Mouse (Mus musculus) kidney, postnatal 4 days (tissue): ENCODE data around the gene Cyp2w1.
"Not testable (repeated sequence)": the region's sequence is repeated elsewhere in the genome, so short reads cannot be mapped to it uniquely, and the experiment has no call there.

Experiments used
- DNase-seq, 2 experiments: peaks; one replicate each; pipeline ENCODE4 v3.0.0; 2021; ENCODE audit warnings: mixed read lengths in 2 of 2

Cyp2w1 gene

GRCm38 (mm10) chr5:139384531-139384930, 32.1 kb downstream of the Cyp2w1 start:
- peak; percentile 62 to 80 for DNase-seq

DNA sequence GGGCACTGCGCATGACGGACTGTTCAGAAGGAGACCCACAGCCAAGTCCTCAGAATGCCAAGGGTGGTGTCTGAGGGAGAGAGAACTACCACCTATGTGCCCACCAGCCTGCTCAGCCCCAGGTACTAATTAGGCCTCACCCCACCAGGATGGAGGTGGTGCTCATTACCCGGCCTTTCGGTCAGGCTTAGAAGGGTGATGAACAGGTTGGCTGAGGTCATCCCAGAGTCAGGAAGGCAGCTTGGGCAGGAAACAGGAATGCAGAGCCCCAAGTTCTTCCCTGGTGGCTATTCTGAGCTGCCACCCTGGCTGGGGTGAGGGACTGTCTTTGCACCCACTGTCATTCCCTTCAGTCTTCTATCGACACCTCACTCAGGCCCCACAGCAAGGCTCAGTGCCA, 33.6 kb downstream of the Cyp2w1 start:
- DNase-seq = no peak

- DNase-seq = peak; percentile 64 to 72
Measured at GRCm38 (mm10) chr5:139387329-139388194, 35.1 kb downstream of the Cyp2w1 start.

GRCm38 (mm10) chr5:139388195-139388570, 35.8 kb downstream of the Cyp2w1 start:
- DNase-seq = no peak

DNA sequence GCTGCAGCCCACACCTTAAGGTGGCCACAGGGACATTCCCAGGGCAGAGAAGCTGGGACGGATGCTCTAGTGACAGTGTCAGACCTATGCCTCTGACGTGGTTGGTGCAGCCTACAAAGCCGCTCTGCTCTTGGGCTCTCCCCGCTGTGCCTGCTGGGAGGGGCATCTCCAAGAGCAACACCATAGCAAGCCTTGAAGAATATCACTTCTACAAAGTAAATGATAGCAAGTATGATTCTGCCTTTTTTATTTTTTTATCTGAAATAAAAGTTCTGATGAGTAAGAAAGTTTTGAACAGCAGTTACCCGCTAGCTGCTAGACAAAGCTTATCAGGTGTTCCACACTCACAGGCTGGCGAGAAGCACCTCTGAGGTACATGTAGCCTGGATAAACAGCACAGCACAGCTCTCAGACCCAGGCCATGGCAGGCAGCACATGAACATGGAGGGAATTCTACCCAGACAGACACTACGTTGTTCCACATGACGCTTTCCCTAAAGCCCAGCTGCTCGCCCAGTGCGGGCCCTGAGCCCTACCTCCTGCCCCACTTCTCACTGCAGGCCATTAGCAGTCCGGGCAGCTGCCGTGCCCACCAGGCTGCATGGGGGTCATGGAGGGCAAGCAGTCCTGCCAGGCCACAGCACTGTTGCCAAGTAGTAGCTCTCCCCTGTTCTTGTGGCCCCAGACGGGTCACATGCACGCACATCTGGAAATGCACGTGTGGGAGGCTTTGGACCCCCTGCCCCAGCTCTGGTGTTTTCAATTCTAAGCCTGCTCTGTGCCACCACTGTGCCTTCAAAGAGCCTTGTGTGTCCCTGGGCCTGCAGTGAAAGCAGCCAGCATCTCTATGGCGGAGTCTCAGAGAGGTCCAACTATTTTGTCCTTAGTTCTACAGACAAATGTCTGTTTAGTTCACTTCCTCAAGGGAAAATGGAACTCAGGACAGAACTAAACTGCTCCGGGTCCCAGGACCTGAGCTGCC, 36.6 kb downstream of the Cyp2w1 start:
- no peak for DNase-seq

GRCm38 (mm10) chr5:139389676-139390061, 37.3 kb downstream of the Cyp2w1 start:
- DNase-seq = peak; percentile 53 to 72

GRCm38 (mm10) chr5:139390324-139391119, 38.1 kb downstream of the Cyp2w1 start:
- DNase-seq = not testable (repeated sequence)

DNA sequence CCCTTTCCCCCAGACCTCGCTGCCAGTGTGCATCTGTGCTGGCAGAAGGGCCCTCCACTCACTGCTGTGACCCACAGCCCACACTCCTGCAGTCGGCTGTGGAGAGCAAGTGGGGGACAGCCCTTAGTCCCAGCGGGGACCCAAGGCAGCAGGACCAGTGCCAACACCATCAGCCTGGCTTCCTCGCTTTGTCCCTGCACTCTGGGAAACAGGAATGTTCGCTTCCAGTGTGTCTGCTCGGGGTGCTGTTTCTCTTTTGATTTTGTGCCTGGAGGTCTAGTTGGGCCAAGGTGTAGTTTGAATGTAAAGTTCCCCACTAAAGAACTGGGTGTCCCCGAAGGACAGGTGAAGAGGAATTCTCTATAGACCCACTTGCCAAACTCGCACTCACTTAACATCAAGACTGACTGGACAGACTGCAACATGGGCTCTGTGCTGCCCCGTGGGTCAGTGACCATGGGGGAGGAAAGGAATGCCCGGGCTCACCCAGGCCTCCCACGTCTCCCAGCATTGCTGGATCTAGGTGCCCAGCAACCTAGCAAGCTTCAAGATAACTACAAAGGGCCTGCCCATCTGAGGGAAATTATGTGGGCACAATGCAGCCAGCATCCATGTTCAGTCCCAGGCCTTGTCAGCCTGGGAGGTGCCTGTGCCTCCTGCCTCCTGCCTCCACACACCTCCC, 39.0 kb downstream of the Cyp2w1 start:
- DNase-seq = peak; percentile 55 to 73

DNA sequence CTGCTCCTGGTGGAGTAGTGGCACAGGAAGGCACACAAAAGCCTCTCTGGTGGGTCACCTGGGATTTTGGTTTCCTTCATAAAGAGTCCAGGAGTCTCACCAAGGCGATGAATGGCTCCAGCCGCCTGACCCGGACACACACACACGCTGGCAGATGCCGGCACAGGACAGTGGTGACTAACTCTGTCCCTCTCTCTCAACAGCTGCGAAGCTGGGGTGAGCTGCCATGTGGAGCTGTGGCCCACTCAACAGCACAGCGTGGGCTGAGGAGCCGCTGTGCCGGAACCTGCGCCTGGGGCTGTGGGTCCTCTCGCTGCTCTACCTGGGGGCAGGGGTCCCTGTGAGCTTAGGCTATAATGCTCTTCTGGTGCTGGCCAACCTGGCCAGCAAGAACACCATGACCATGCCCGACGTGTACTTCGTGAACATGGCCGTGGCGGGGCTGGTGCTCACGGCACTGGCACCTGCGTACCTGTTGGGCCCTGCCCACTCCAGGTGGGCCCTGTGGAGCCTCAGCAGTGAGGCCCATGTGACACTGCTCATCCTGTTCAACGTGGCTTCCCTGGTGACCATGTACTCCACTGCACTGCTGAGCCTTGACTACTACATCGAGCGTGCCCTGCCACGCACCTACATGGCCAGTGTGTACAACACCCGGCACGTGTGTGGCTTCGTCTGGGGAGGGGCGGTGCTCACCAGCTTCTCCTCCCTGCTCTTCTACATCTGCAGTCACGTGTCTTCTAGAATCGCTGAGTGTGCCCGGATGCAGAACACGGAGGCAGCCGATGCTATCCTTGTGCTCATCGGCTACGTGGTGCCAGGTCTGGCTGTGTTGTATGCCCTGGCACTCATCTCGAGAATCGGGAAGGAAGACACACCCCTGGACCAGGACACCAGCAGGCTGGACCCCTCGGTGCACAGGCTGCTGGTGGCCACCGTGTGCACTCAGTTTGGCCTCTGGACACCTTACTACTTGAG, 40.1 kb downstream of the Cyp2w1 start:
- no peak for DNase-seq

- DNase-seq = no peak
Measured at GRCm38 (mm10) chr5:139393197-139393588, 40.8 kb downstream of the Cyp2w1 start.

- no peak for DNase-seq
Measured at GRCm38 (mm10) chr5:139394399-139394798, 42.0 kb downstream of the Cyp2w1 start.

- no peak for DNase-seq
Measured at GRCm38 (mm10) chr5:139395528-139395927, 43.1 kb downstream of the Cyp2w1 start.

DNA sequence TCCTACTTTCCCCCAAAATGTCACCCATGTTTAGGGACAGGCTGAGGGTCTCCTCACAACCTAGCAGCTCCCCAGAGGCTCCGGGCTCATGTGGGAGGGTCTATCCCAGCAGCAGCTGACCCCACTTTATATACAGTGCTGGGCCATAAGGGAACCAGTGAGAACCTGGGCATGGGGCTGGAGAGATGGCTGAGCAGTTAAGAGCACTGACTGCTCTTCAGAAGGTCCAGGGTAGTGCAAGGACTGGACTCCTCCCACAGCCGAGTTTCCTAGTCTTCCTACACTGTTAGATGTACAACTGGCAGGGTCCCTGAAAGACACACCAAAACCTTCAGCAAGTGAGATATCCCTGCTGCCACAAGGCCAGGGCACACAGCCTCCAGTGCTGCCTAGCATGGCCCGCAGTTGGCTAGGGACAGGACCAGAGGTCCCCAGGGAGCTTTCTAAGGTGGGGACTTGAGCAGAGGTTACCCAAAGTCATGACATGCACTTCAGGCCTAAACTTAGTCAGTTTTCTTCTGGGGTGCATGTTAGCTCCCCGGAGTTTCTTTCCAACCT, 45.0 kb downstream of the Cyp2w1 start:
- DNase-seq = no peak

- peak; percentile 92 to 93 for DNase-seq
Measured at GRCm38 (mm10) chr5:139397959-139398753, 45.7 kb downstream of the Cyp2w1 start.

DNA sequence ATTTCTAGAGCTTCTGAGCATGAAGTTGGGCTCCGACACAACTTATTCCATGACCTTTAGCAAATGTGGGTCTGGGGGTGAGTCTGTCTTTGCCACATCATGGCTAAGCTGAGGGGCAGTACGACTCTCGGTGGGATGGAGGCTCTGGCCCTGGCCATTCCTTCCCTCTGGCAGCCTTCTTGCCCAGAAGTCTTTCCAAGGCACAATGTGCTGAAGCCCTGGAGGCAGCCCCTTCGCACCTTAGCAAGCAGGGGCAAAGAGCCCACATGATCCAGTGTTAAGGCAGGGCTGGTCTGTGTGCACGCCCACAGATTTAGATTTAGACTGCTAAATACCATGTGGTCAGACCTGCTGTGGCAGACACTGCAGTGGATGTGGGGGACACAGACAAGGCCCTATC, 46.4 kb downstream of the Cyp2w1 start:
- no peak for DNase-seq

GRCm38 (mm10) chr5:139399991-139400390, 47.6 kb downstream of the Cyp2w1 start:
- DNase-seq = no peak

- no peak for DNase-seq
Measured at GRCm38 (mm10) chr5:139402106-139402505, 49.7 kb downstream of the Cyp2w1 start.

- no peak for DNase-seq
Measured at GRCm38 (mm10) chr5:139403692-139404260, 51.4 kb downstream of the Cyp2w1 start.

DNA sequence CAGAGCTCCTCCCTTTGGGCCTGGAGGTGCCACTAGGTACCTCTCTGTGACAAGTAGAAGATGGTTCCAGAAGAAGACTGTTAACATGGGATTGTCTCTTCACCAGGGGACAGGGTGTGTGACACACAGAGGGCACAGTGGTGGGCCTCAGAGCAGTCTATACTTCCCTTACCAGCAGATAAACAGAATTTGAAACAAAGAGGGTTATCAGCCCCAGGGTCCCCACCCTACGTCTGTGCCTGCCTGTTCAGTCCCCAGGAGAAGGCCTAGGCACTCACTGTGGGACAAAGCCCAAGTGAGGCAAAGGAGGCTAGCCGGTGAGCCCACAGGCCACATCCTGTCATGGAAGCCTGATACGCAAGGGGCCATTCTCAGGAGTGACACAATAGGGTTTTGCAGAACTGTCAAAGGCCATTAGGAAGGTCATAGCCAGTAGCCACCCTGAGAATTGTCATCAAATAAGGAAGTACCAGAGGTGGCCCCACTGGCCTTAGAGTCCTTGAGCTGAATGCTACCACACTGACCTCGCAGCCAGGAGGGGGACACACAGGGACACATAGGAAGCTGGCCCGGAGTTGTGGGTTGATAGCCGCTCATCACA, 52.5 kb downstream of the Cyp2w1 start, which contains the start of gene C130050O18Rik:
TSS of gene C130050O18Rik (plus strand) at position 480 of the 601 bp plus-strand sequence.
- DNase-seq = no peak
